33 mouse cellular contexts compared by ENCODE assay signal in the genomic region with DNA sequence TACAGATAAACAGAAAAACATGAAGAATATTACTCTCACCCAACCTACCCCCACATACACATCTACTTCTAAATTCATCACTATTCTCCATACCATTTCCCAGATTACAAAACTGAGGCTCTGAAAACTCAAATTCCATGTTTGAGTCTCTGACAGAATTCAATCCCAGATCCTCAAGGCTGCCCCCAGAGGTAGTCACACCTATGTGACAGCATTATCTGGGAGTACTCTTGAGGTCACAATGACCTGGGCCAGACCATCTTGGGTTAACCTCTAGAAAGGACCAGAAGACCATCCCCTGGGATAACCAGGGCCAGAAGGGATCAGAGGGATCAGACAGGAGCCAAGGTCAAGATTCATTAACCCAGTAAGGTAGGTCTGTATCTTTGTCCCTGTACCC. TPM values are rescaled to one million over a fixed set of nuclear protein-coding genes. Genes with fewer than 3 reads are reported as not detected.
"Had no signal": no experiment of that assay in that cellular context is flagged by ENCODE, and none has a peak within 500 bp of the region (broad histone marks: within the 10 kb centered on the region; RNA-seq: fewer than 3 reads in every experiment).

Gene Tex45, plus strand, starts transcription at position 301 of the 400 bp plus-strand sequence.

- H3K36me3 ChIP-seq: limb, embryonic 10.5 days; limb, embryonic 12.5 days; limb, embryonic 13.5 days; limb, embryonic 15.5 days; liver, embryonic 12.5 days; liver, embryonic 13.5 days; liver, embryonic 15.5 days; lung, embryonic 15.5 days; midbrain, embryonic 10.5 days; midbrain, embryonic 12.5 days; midbrain, embryonic 13.5 days; midbrain, embryonic 15.5 days had no signal

- H3K27me3 ChIP-seq: lung, embryonic 15.5 days; midbrain, embryonic 13.5 days; midbrain, embryonic 15.5 days had no signal

- DNase-seq: left cerebral cortex, postnatal 4 days; liver; liver, embryonic 13.5 days; liver, postnatal 0 days; lung, adult 18-20 months; lung, adult 2 months; lung, embryonic 14.5 days; lung, postnatal 10 days; lung, postnatal 14 days; lung, postnatal 36 days; lung, postnatal 4 days; midbrain, embryonic 14.5 days had no signal

- H3K4me3 ChIP-seq: left cerebral cortex, adult 2 months; limb, embryonic 10.5 days; limb, embryonic 12.5 days; limb, embryonic 13.5 days; limb, embryonic 15.5 days; liver, embryonic 12.5 days; liver, embryonic 13.5 days; liver, embryonic 15.5 days; lung, embryonic 15.5 days; megakaryocyte, embryonic 14.5 days; midbrain, embryonic 10.5 days; midbrain, embryonic 12.5 days; midbrain, embryonic 13.5 days; midbrain, embryonic 15.5 days; myocyte had no signal

- H3K27ac ChIP-seq: left cerebral cortex, adult 2 months; limb, embryonic 10.5 days; limb, embryonic 12.5 days; limb, embryonic 13.5 days; limb, embryonic 15.5 days; liver, embryonic 12.5 days; liver, embryonic 13.5 days; liver, embryonic 14.5 days; liver, embryonic 15.5 days; lung, embryonic 15.5 days; macrophage; midbrain, embryonic 10.5 days; midbrain, embryonic 12.5 days; midbrain, embryonic 13.5 days; midbrain, embryonic 15.5 days had no signal

RNA-seq across cellular contexts. Expression of gene Tex45, which starts in this region (rescaled TPM):
- polyA plus RNA-seq: limb, embryonic 10.5 days; limb, embryonic 11.5 days; limb, embryonic 12.5 days; limb, embryonic 13.5 days; limb, embryonic 15.5 days; liver, embryonic 11.5 days; liver, embryonic 12.5 days; liver, embryonic 13.5 days; liver, embryonic 15.5 days; liver, embryonic 16.5 days; liver, postnatal 0 days; lung, embryonic 14.5 days; lung, embryonic 15.5 days; lung, embryonic 16.5 days; lung, postnatal 0 days; macrophage; midbrain, embryonic 10.5 days; myocyte had no signal
